Mouse (Mus musculus) monocyte, adult 5-6 weeks (primary cell): Measurements from ENCODE around the gene Bmpr1a. TPM values are rescaled to one million over a fixed set of nuclear protein-coding genes. Genes with fewer than 3 reads are reported as not detected.

Experiments
- ATAC-seq: fragments of 153-309, 156-312 bp; replicated peaks from 2 replicates; pipeline ENCODE4 v1.8.0; 2017; ENCODE audit warnings: mild to moderate bottlenecking; ENCODE audit not compliant: low TSS enrichment, insufficient number of reproducible peaks, severe bottlenecking, poor library complexity, low FRiP score
- total RNA-seq: library from RNA; stranded (forward); fragments of 200-1000, 200-491, 200-594 nt; gene quantifications from 3 replicates; pipeline ENCODE4 v1.2.3, GENCODE M21; 2017

Bmpr1a gene
- total RNA-seq, 1 experiment from 2014 or later: 1.6 TPM

DNA sequence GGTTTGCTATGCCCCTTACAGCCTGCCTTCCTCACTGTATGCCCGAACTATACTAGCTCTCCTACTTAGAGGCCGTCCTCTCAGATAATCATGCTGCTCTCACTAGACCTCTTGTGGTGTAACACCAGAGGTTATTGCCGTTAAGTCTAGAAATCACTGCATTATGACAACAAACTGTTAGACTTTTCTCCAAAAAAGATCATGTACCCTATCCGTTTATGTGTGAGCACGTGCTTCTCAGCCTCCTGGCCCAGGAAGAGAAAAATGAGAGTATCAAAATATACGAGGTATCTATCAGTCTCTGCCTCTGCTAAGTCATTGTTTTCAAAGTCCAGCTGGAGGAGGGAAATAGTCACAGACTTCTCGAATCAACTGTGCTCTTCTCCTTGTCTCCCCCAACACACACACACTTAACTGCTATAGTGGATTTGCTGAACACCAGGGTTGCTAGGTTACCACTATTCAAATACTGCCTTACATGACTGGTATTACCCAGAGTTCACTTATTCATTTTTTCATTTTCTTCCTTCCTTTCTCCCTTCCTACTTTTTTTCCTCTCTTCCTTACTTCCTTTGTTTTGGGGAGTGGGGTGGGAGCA, 5.8 kb upstream of the Bmpr1a start:
- ATAC-seq: no peak

DNA sequence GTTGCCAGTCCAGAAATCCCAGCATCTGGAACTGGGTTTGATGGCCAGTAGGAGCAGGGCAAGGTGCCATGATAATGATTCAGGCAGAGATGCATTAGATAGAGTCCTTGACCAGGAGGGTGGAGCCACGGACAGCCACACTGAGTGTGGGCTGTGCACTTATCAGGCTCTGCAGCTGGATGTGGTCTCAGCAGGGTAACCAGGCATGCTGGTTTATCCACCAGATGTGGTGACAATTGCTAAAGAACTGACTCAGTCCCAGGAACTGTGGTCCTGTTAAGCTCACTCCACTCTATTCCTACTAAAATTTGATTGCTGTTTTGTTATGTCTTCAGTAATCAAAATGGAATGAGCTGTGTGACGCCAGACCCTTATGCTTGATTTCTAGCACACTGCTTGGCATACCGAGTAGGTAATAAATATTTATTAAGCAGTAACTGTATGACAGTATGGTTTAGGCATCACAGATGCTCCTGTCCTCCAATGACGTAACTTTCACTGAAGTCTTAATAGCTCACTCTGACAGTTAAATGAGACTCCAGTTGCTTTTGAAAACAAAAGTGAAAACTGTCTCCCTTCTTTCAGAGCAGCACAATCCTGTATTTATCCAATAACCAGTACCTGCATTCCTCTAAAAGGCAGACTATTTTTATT, 5.2 kb upstream of the Bmpr1a start:
- no peak for ATAC-seq

DNA sequence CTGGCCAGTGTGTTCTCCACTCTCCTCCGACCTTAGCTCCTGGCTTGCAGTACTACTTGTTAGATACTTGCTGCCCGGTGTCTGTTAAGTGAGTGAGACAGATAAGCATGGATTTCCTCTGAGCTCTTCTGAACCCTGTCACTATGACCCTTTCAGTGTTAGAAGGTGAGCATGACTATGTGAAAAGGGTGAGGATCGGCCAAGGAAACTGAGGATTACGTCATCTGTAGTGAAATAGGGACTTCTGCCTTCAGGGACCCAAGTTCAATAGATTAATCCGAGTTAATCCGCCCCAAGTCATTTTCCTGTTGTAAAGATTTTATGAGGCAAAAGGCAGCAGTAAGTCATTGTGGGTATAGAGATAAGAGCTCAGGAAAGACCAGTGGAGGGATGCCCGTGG, 2.2 kb upstream of the Bmpr1a start:
- no peak for ATAC-seq

DNA sequence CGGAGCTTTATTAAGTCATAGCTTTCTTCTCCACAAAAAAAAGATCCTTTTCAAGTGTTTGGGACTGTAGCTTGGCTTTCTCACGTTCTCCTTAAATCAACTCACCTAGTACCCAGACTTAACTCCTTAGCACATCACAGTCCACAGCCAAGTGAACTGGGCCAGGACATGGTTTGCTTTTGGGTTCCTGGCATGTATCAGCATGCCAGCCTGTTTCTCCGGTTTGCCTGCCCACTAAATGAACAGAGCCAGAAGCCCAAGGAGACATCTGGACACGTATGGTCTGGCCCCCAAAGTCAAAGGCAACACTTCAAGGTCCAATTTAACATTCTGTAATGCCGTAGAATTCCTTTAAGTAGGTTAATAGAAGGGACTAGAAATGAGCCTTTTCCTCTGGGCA, 1.2 kb upstream of the Bmpr1a start:
- no peak for ATAC-seq

DNA sequence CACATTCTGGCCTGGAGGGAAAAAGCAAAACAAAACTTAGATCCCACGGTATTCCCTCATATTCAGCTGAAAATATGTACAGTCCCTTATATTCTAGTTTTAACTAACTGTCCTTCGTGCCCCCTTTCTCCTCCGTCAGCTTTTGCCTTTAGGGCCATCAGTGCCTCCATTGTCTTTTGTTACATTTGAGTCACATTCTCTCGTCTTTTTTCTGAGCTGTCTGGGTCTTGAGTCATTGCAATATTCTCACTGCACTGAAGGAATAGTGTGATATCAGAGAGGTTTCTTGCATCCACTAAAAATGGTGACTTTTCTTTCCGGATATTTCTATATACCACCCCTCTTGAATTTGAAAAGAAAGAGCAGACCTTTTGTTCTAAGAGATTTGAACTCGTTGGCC, 618 bp upstream of the Bmpr1a start:
- ATAC-seq: no peak

DNA sequence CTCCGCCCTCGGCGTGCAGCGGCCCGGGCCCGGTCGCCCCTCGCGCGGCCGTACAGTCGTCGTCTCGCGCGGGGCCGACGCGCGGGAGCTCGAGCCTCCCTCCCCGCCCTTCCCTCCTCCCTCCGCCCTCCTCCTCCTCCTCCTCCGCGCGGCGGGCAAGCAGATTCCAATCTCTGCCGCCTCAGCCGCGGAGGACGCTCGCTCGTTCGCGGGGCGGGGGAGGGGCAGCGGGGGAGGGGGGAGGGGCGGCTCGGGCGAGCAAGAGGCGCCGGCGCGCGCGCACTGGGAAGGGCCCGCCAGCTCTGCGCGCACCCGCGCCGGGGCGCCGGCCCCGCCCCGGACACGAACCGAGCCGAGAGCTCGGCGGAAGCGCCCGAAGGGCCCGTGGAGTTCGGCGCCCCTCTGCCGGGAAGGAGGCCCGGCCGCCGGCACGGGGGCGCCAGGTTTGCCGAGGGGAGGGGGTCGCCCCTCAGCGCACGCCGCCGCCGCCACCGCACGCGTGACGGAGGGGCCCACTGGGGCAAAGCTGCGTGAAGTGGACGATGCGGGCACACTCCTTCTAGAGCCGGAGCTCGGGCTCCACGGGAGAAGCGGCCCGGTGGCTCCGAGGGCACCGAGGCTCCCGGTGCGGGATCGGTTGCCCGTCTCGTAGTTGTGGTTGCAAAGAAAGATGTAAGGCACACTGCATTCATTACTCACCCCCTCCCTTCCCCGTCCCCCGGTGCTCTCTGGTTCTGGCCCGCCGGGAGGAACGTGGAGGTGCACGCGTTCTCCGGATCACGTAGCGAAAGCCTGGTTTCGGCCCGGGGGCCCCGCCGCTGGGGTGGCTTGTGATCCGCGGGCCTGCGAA, 441 bp downstream of the Bmpr1a start:
- no peak for ATAC-seq

DNA sequence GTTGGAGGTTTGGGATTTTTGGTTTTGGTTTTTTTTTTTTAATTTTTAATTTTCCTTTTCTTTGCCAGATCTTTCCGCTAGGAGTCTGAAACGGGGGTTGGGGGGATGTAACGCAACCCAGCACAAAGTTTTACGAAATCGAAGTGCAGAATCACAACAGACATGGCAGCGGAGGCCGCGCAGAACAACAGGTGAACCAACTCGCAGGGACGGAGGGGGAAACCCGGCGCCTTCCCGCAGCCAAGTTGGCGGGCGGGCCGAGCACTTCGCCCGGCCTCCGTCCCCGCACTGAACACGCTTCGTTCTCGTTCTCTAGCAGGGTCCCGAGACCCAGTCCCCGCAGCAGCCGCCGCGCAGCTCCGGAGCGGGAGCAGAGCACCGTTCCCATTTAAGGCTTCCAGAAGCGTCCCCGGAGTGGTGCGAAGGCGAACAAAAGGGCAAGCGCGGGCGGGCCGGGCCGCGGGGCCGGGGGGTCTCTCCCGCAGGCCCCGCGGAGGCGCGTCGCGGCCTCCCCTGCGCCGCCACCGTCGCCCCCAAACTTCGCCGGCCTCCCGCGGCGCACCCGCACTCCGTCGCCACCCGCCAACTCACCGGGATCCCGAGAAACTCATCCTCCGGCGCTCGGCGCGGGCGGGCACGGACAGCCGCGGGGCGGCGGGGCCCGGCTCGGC, 1.2 kb downstream of the Bmpr1a start:
- ATAC-seq: no peak

DNA sequence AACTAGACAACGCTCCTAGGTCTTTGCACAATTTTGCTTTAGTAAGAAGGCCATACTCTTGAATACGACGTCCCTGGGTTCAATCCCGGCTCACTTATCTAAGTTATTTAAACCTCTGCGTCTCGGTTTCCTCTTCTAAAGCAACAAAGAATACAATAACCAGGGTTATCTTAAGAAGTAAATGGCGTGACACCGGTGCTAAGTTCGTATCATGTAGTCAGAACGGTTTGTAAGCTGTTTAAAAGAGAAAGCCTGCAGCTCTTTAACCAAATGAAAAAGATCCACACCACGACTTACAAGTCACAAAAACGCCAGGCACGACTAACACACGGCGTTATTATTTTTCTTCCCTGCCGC, 1.7 kb downstream of the Bmpr1a start:
- no peak for ATAC-seq

DNA sequence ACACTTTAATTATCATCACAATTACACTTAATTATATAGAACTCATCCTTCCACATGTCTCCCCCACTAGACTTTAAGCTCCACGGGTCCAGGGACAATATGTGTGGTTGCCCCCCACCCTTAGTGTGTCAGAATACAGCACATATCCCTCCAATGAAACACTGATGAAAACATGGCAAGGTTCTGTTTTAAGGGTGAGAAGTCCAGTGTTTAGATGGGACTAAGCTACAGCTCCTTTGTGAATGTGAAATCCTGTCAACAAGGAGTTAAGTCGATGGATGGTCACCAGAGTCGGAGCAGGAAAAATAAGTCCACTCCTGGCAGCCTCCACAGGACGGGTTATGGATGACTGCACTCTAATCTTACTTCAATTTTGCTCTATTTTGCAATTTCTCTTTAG, 2.8 kb downstream of the Bmpr1a start:
- ATAC-seq: no peak

DNA sequence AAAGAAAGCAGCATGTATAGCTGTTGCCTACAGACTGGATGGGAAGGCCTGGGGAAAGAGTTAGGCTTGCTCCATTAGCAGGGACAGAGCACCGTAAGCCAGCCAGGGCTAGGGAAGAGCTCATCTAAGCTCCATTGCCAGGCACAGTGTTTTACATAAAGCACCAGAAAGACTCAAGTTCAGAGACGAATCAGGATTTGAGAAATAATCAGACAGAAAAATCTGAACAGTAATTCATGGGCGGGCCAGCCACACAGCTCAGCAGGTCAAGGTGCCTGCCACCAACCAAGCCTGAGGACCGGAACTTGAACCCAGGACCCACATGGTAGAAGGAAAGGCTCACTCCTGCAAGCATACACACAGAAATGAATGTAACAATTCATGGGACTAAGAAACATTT, 3.5 kb downstream of the Bmpr1a start:
- ATAC-seq: no peak

DNA sequence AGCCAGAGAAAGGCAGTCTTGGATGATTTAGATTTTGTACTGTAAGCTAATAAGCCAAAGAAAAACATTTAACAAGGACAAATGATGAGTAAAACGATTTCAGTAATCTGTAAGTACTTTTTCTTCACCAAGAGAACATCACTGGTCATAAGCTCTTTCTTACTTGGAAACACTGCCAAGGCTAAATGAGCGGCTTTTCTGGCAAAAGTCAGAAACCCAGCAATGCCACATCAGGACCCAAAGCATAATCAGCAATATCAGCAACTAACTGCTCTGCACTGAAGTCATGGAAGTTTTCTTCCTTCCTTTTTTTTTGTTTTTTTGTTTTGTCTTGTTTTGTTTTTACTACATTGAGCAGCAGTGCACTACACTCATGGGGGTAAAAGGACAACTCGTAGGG, 5.8 kb downstream of the Bmpr1a start:
- no peak for ATAC-seq

DNA sequence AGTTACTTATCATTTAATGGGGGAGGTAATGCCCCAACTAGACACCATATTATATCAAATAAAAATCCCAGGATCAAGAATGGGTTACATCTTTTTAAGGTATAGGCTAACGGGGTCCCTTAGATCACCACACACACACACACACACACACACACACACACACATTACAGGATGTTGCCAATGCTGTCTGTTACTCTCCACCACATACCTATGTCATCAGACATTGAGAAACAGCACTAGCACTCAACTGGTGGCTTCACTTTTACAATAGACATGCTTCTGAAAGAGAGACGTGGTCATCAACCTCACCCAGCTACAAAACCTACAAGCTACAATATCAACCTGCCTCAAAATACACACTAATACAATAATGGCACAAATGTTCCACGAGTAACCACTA, 9.5 kb downstream of the Bmpr1a start:
- no peak for ATAC-seq

DNA sequence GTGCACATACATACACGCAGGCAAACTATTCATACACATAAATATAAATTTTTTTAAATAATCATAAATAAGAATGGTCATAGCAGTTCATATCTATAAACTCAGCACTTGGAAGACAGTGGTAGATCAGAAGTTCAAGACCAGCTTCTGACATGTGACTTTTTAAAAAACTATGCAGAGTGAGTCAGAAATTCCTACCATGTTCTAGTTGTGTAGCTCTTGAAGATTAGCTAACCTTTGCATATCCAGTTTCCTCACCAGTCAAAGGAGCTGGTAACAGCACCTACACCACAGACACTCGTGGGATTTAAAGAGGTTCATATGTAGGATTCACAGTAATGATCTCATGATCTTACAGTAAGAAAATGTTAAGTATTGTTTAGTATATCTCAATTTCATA, 10.5 kb downstream of the Bmpr1a start:
- ATAC-seq: no peak

DNA sequence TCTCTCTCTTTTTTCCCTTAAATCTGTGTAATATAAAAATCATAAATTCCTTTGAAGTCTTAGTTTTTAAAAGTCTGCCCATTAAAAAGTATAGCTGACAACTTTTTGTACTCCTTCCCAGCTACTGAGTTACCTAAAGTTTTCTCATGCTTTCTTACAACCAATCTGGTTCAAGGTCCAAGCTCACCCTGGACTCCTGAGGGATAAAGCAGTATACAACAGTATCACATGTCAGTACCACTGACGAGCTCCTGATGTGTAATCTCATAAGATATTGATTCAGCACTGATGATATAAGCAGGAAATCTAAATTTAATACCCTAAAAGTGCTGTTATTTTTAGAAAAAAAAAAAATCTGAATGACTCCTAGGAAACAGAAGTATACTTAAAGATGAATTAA, 12.2 kb downstream of the Bmpr1a start:
- no peak for ATAC-seq

DNA sequence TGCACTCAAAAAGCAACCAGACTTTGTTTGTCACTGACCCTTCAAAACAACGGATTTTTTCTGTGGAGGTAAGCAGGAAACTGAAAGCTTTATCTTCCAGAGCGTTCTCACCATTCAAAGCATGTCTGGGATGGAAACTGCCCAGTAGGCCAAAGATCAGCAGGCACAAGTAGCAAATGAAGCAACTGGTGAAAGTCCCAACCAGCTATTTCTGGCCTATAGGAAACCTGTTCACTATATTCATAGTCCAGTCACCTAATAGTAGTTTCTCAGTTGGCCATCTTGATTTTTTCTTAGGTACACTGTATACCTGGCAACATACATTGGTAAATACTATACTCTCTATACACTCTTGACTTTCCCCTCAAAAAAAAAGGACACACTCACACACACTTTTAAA, 13.2 kb downstream of the Bmpr1a start:
- ATAC-seq: no peak

DNA sequence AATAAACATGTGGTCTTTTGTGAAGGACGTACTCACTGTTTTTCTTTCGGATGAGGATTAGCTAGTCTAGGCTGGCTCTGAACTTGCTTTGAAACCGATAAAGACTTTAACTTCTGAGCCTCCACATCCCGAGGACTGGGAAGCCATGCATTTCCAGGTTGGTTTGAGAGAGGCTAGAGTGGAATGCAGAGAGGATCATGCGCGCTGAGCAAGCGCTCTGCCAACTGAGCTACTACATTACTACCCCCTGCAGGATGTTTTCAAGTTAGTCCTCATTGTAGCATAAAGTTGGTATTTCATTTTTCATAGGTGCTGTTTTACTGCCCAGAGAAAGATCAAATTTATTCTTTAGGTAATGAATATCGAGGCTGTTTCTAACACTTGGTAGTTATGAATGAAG, 17.0 kb downstream of the Bmpr1a start:
- no peak for ATAC-seq

DNA sequence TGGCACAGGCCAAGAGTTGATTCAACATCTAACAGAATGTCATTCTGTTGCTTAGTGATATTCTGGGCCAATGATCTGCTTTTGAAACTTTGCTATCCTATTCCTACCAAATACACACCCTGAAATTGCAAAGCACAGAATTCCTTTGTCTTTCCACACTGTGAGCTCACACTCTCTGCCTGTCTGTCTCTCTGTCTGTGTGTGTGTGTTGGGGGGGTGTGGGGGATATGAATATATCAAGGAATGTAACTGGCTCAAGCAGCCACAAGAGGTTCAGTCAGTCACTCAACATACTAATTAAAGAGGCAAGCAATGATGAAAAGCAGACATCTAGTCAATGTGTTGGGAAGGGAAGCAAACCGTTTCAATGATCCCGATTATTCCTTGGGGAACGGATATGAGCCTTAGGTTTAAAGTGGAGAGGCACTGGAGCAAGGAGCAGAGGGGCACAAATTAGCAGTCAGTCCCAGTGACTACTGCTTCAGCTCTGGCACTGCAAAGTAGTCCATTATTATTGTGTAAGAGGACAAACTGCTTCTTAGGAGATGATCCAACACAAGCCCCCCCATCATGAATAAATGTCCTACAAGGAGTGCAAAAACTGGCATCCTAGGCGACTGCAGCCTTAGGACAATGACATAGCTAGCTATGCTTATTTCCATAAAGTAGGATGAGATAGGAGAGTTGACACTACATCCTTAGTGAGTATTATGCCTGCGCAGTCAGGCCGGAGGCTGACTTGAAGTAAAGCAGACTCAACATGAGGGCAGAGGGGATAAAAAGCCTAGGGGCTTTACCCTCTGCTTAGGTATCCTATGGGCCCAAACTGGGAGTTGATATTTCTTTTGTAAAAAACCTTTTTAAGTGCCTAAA, 19.4 kb downstream of the Bmpr1a start:
- no peak for ATAC-seq

DNA sequence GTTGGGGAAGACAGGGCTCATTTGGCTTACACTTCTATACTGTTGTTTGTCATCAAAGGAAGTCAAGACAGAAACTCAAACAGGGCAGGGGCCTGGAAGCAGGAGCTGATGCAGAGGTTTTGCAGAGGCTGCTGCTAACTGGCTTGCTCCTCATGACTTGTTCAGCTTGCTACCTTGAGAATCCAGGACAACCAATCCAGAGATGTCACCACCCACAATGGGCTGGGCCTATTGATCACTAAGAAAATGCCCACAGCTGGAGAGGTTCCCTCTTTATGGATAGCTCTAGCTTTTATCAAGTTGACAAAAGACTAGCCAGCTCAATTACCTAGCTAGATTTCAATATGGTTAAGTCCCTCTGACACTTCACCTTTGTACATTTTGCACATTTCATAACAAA, 31.6 kb downstream of the Bmpr1a start:
- ATAC-seq: no peak

DNA sequence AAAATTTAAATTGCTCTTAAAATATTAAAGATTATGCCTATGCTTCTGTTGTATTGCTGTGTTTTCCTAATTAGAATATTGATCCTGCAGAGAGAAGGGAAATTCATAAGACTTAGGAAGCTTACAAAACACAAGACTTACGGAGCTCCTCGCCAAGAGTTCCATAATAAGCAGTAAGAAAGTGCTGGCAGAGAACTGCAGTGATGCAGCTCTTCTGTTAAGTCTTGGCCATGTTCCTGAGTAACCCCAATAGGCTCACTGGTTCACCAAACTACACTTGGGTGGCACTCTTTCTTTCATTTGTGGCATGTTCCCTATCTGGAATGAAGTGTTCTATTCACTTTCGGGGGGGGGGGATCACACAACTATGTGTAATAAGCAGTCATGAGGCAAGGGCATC, 36.9 kb downstream of the Bmpr1a start:
- no peak for ATAC-seq
